Mouse (Mus musculus) CD4-positive naive resting alpha-beta T cell, adult 76 days (primary cell): ENCODE measurements around the gene Prss2. TPM values are rescaled to one million over a fixed set of nuclear protein-coding genes. Genes with fewer than 3 reads are reported as not detected.

Experiments
- total RNA-seq: library from RNA; stranded (reverse); gene quantifications from one replicate; pipeline ENCODE4 v1.2.4, GENCODE M21; 2023

Prss2 gene
- not detected for total RNA-seq

GRCm38 (mm10) chr6:41521487-41521886, at the start of gene Prss2:
Gene Prss2 (plus strand): TSS chr6:41521787.

Other genes starting within 250 kb of the Prss2 start
- gene Try4, start 219.5 kb upstream of the Prss2 start, total RNA-seq: 1.5 TPM
- 1.8 TPM for gene Try5, start 204.9 kb upstream of the Prss2 start, total RNA-seq
- gene Try10, start 167.7 kb upstream of the Prss2 start, total RNA-seq: not detected
- not detected for gene Prss3, start 144.1 kb upstream of the Prss2 start, total RNA-seq
- gene Gm5771, start 129.4 kb upstream of the Prss2 start, total RNA-seq: not detected
- not detected for gene Gm10334, start 75.6 kb upstream of the Prss2 start, total RNA-seq
- not detected for gene Prss1, start 62.9 kb upstream of the Prss2 start, total RNA-seq
- 40.0 TPM for gene Ephb6, start 83.7 kb downstream of the Prss2 start, total RNA-seq
- gene Trpv6, start 114.6 kb downstream of the Prss2 start, total RNA-seq: not detected
- gene Trpv5, start 159.0 kb downstream of the Prss2 start, total RNA-seq: not detected
- gene Llcfc1, start 162.6 kb downstream of the Prss2 start, total RNA-seq: not detected
- 4.6 TPM for gene Kel, start 182.6 kb downstream of the Prss2 start, total RNA-seq